Mouse (Mus musculus): ENCODE data around the gene Timm50. TPM values are rescaled to one million over a fixed set of nuclear protein-coding genes. Genes with fewer than 3 reads are reported as not detected.

Gene Timm50
- polyA plus RNA-seq, 1 experiment from 2014 or later: 124 TPM

DNA sequence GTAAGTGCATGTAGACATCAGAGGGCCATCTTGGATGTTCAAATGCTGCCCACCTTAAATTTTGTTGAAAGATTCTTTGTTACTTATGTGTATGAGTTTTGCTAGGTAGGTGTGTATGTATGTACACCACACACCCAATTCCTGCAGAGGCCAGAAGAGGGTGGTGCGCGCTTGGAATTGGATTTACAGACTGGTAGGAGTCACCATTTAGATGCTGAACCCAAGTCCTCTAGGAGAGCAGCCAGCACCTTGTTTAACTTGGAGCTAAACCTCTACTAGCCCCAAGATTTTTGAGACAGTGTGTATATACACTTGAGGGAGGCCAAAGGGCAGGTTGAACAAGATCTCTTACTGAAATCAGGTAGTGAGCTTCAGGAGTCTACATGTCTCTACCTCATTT lies 41.4 kb upstream of the Timm50 start:
- Histone ChIP-seq H3K27me3 (ENCODE audit: control insufficient read depth, insufficient read depth, low read depth, low read length) (no peaks in the 10 kb centered on the region), H3K4me2 (ENCODE audit: low read depth, low read length) (no peak overlapping the region), H3K36me3 (ENCODE audit: control insufficient read depth, insufficient read depth, low read length) (peaks cover 22% of the 10 kb centered on the region), H3K4me1 (replicated peaks; ENCODE audit: control insufficient read depth, insufficient read depth, low read length) (peaks cover 33% of the 10 kb centered on the region), H3K9ac (ENCODE audit: low read length) (no peak overlapping the region), H3K27ac (ENCODE audit: low read length) (no peak overlapping the region), H3K4me3 (ENCODE audit: low read length) (no peak overlapping the region), H3K9me3 (ENCODE audit: control insufficient read depth, low read length) (no peaks in the 10 kb centered on the region)
- WGBS: 95% methylated on average over 2 of the region's 2 CpGs
- ATAC-seq (ENCODE audit: low read depth): no peak

DNA sequence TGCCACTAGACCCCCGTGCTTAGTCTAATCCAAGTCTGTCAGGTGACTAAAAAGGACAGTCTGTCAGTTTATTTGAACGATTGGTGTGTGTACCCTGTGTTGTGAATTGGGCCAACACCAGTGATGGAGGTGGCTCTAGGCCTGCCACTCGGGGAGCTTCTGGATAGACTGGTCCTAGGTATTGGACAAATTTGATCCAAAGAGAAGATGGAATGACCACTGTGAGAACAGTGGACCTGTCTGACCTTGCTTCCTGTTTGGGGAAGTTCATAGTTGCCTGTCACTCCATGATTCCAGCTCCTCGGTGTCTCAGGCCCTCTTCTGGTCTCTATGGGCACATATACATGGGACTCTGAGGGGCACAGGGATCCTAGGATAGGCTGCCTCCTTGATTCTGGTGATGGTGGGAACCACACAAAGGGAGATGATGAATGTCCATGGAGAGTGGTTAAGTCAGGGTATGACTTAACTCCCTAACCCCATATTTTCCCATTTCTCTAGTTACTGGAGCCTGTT lies 39.9 kb upstream of the Timm50 start:
- Histone ChIP-seq H3K9me3 (ENCODE audit: control insufficient read depth, low read length) (no peaks in the 10 kb centered on the region), H3K27ac (ENCODE audit: low read length) (0 out of 2 replicates have a peak overlapping the region, but pooled peaks have one; percentile 66), H3K9ac (ENCODE audit: low read length) (peak overlapping the region; percentile 99), H3K36me3 (ENCODE audit: control insufficient read depth, insufficient read depth, low read length) (peaks cover 22% of the 10 kb centered on the region), H3K27me3 (ENCODE audit: control insufficient read depth, insufficient read depth, low read depth, low read length) (no peaks in the 10 kb centered on the region), H3K4me2 (ENCODE audit: low read depth, low read length) (peak overlapping the region; percentile 90), H3K4me3 (ENCODE audit: low read length) (peak overlapping the region; percentile 90), H3K4me1 (replicated peaks; ENCODE audit: control insufficient read depth, insufficient read depth, low read length) (peaks cover 17% of the 10 kb centered on the region)
- WGBS: 25% methylated on average over 4 of the region's 4 CpGs
- no peak for ATAC-seq (ENCODE audit: low read depth)

DNA sequence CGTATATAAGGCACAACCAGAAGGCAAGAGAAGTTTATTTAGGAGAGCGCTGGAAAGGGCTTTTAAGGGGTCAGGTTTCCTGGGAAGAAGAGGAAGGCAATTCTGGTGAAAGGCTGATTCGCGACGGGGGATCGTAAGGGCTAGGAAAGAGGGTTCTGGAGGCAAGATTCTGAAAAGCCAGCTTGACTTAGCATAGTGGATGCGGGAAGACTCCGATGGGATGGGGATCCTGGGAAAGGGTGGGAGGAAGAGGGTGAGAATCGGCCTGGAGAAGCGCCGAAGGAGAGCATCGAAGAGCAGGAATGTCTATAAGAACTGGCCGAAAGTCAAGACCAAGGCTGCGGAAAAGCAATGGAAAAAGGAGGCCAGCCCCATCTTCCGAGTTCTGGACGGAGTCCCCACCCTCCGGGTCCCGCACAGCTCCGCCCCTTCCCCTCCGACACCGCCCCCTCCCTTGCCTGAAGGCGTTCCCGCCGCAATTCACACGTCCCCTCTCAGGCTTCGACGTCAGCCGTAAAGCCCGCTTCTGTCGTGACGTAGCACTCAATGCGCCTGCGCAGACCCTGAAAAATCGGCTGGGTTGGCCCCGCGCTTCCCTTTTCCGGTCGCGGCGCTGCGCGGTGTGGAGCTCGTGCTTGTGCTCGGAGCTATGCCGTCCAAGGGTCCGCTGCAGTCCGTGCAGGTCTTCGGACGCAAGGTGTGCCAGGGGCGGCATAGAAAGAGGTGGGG lies 38.4 kb upstream of the Timm50 start, which contains the start of gene Rps16:
TSS of gene Rps16 (plus strand) at position 498 of the 729 bp plus-strand sequence.
- Histone ChIP-seq H3K4me1 (replicated peaks; ENCODE audit: control insufficient read depth, insufficient read depth, low read length) (peaks cover 15% of the 10 kb centered on the region), H3K4me3 (ENCODE audit: low read length) (peak within 1 kb of the TSS; percentile 90), H3K9me3 (ENCODE audit: control insufficient read depth, low read length) (no peaks in the 10 kb centered on the region), H3K36me3 (ENCODE audit: control insufficient read depth, insufficient read depth, low read length) (peaks cover 22% of the 10 kb centered on the region), H3K9ac (ENCODE audit: low read length) (peak within 1 kb of the TSS; percentile 99), H3K27ac (ENCODE audit: low read length) (peak within 1 kb of the TSS; percentile 91), H3K27me3 (ENCODE audit: control insufficient read depth, insufficient read depth, low read depth, low read length) (no peaks in the 10 kb centered on the region), H3K4me2 (ENCODE audit: low read depth, low read length) (peak within 1 kb of the TSS; percentile 90)
- WGBS: under 1% methylated on average over 47 of the region's 50 CpGs
- peak; percentile 96 for ATAC-seq (ENCODE audit: low read depth)

DNA sequence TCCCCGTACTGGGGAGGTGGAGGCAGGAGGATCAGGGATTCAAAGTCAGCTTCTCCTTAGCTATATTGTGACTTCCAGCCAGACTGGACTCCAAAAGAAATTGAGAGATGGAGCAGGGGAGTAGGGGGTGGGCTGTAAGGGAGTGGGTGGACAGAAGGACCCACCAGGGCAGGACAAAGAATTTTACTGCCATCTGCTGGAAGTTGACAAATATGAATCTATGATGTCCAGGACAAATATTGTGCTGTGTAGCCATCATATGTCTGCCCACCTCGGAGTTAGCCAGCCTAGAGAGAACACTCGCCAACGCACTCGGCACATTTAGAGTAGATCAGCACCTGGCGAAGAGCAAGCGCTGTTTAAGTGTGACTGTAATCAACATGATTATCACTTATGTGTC lies 36.7 kb upstream of the Timm50 start:
- Histone ChIP-seq H3K4me3 (ENCODE audit: low read length) (no peak overlapping the region), H3K9me3 (ENCODE audit: control insufficient read depth, low read length) (no peaks in the 10 kb centered on the region), H3K4me1 (replicated peaks; ENCODE audit: control insufficient read depth, insufficient read depth, low read length) (peaks cover 15% of the 10 kb centered on the region), H3K27me3 (ENCODE audit: control insufficient read depth, insufficient read depth, low read depth, low read length) (no peaks in the 10 kb centered on the region), H3K27ac (ENCODE audit: low read length) (no peak overlapping the region), H3K4me2 (ENCODE audit: low read depth, low read length) (no peak overlapping the region), H3K36me3 (ENCODE audit: control insufficient read depth, insufficient read depth, low read length) (peaks cover 10% of the 10 kb centered on the region), H3K9ac (ENCODE audit: low read length) (no peak overlapping the region)
- 74% methylated on average over 7 of the region's 7 CpGs for WGBS
- ATAC-seq (ENCODE audit: low read depth): no peak

DNA sequence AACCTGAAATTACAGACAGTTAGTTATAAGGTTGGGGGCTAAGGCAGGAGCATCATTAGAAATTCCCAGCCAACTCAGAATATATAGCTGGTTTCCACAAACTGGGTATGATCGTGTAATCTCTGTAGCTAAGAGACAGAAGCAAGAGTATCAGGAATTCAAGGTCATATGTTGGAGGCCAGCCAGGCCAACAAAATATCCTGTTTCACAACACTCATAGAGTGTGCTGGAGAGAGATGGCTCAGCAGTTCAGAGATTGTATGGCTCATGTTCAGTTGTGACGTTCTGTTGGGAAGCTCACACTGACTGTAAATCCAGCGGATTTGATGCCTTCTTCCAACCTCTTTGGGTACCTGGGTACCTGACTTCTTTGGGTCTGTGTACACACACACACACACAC lies 35.9 kb upstream of the Timm50 start:
- H3K4me3 ChIP-seq (ENCODE audit: low read length): no peak overlapping the region
- H3K4me2 ChIP-seq (ENCODE audit: low read depth, low read length): no peak overlapping the region
- peaks cover 15% of the 10 kb centered on the region for H3K4me1 ChIP-seq (replicated peaks; ENCODE audit: control insufficient read depth, insufficient read depth, low read length)
- 51% methylated on average over 3 of the region's 3 CpGs for WGBS
- no peaks in the 10 kb centered on the region for H3K27me3 ChIP-seq (ENCODE audit: control insufficient read depth, insufficient read depth, low read depth, low read length)
- H3K9me3 ChIP-seq (ENCODE audit: control insufficient read depth, low read length): no peaks in the 10 kb centered on the region
- H3K27ac ChIP-seq (ENCODE audit: low read length): no peak overlapping the region
- H3K36me3 ChIP-seq (ENCODE audit: control insufficient read depth, insufficient read depth, low read length): peaks cover 3% of the 10 kb centered on the region; the same call in 1 of the 2 replicates
- no peak for ATAC-seq (ENCODE audit: low read depth)
- H3K9ac ChIP-seq (ENCODE audit: low read length): no peak overlapping the region

DNA sequence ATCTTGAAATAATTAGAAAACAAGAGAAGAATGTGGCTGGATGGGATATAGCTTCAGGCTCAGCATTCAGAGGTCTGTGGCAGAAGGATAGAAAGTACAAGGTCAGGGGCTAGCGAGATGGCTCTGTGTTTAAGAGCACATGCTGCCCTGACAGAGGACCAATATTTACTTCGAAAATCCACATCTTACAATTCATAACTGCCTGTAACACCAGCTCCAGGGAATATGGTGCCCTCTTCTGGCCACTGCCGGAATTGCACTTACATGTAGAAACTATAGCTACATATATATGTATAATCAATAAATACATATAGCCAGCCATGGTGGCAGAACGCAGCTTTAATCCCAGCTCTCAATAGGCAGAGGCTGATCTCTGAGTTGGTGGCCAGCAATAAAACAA lies 32.8 kb upstream of the Timm50 start:
- Histone ChIP-seq H3K27ac (ENCODE audit: low read length) (no peak overlapping the region), H3K4me2 (ENCODE audit: low read depth, low read length) (no peak overlapping the region), H3K27me3 (ENCODE audit: control insufficient read depth, insufficient read depth, low read depth, low read length) (no peaks in the 10 kb centered on the region), H3K9me3 (ENCODE audit: control insufficient read depth, low read length) (no peaks in the 10 kb centered on the region), H3K4me3 (ENCODE audit: low read length) (no peak overlapping the region), H3K9ac (ENCODE audit: low read length) (no peak overlapping the region), H3K4me1 (replicated peaks; ENCODE audit: control insufficient read depth, insufficient read depth, low read length) (peaks cover 2% of the 10 kb centered on the region), H3K36me3 (ENCODE audit: control insufficient read depth, insufficient read depth, low read length) (no peaks in the 10 kb centered on the region)
- ATAC-seq (ENCODE audit: low read depth): no peak
- 2% methylated on average over 4 of the region's 4 CpGs for WGBS

DNA sequence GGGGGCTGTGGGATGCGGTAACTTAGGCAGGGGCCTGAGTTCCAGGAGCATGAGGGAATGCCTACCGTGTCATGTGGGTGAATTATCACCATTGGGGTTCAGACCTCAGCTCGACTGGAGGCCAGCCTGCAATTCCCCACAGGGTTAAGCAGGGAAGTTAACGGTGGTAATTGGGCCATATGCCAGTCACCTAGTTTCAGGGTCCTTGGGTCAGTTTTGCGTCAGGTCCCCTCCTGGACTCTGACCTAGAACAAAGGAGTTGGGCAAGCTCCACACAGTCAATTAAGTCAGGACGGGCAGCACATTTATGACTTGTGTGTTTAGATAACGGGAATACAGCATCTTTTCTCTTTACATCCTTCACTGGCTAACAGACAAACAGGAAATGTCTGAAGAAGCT lies 29.5 kb upstream of the Timm50 start:
- H3K9ac ChIP-seq (ENCODE audit: low read length): no peak overlapping the region
- ATAC-seq (ENCODE audit: low read depth): no peak
- H3K27me3 ChIP-seq (ENCODE audit: control insufficient read depth, insufficient read depth, low read depth, low read length): no peaks in the 10 kb centered on the region
- no peaks in the 10 kb centered on the region for H3K36me3 ChIP-seq (ENCODE audit: control insufficient read depth, insufficient read depth, low read length)
- H3K4me3 ChIP-seq (ENCODE audit: low read length): no peak overlapping the region
- H3K4me1 ChIP-seq (replicated peaks; ENCODE audit: control insufficient read depth, insufficient read depth, low read length): peaks cover 10% of the 10 kb centered on the region
- no peaks in the 10 kb centered on the region for H3K9me3 ChIP-seq (ENCODE audit: control insufficient read depth, low read length)
- H3K4me2 ChIP-seq (ENCODE audit: low read depth, low read length): no peak overlapping the region
- H3K27ac ChIP-seq (ENCODE audit: low read length): no peak overlapping the region
- WGBS: 38% methylated on average over 7 of the region's 7 CpGs

DNA sequence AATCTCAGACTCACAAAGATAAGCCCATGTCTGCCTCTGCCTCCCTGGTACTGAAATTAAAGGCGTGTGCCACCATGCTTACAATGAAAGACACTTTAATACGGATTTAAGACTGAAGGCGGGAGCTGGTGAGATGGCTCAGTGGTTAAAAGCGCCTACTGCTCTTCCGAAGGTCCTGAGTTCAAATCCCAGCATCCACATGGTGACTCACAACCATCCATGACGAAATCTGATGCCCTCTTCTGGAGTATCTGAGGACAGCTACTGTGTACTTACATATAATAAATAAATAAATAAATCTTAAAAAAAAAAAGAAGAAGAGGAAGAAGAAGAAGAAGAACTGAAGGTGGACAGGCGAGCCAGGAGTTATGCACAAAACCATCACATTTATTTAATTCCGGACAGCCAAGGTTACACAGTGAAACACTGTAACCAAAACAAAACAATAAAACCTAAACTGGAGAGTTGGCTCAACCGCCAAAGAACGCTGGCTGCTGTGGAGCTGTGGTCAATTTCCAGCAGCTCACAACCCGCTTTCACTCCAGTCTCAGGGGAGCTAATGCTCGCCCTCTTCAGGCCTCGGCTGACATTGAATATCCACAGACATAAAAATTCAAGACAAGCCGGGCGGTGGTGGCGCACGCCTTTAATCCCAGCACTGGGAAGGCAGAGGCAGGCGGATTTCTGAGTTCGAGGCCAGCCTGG lies 27.5 kb upstream of the Timm50 start:
- no peak; the same call in 1 of the 2 replicates for ATAC-seq (ENCODE audit: low read depth)
- peak overlapping the region; percentile 98 for H3K4me3 ChIP-seq (ENCODE audit: low read length)

More for the DNA sequence above, 27.5 kb upstream of the Timm50 start:
- Histone ChIP-seq H3K4me1 (replicated peaks; ENCODE audit: control insufficient read depth, insufficient read depth, low read length) (peaks cover 10% of the 10 kb centered on the region), H3K27ac (ENCODE audit: low read length) (peak overlapping the region; percentile 90), H3K36me3 (ENCODE audit: control insufficient read depth, insufficient read depth, low read length) (no peaks in the 10 kb centered on the region; the same call in 1 of the 2 replicates), H3K9me3 (ENCODE audit: control insufficient read depth, low read length) (no peaks in the 10 kb centered on the region), H3K27me3 (ENCODE audit: control insufficient read depth, insufficient read depth, low read depth, low read length) (no peaks in the 10 kb centered on the region), H3K9ac (ENCODE audit: low read length) (peak overlapping the region; percentile 99), H3K4me2 (ENCODE audit: low read depth, low read length) (peak overlapping the region; percentile 69)
- 71% methylated on average over 19 of the region's 19 CpGs for WGBS
